Mouse (Mus musculus): ENCODE data around the gene Rad9a. TPM values are rescaled to one million over a fixed set of nuclear protein-coding genes. Genes with fewer than 3 reads are reported as not detected.
"Not testable (repeated sequence)": the region's sequence is repeated elsewhere in the genome, so short reads cannot be mapped to it uniquely, and the experiment has no call there.

Gene Rad9a
- 24.2 and 39.8 TPM in 2 replicates for polyA plus RNA-seq (2011; ENCODE audit: insufficient read depth, insufficient read length, low replicate concordance, missing spikeins)

DNA sequence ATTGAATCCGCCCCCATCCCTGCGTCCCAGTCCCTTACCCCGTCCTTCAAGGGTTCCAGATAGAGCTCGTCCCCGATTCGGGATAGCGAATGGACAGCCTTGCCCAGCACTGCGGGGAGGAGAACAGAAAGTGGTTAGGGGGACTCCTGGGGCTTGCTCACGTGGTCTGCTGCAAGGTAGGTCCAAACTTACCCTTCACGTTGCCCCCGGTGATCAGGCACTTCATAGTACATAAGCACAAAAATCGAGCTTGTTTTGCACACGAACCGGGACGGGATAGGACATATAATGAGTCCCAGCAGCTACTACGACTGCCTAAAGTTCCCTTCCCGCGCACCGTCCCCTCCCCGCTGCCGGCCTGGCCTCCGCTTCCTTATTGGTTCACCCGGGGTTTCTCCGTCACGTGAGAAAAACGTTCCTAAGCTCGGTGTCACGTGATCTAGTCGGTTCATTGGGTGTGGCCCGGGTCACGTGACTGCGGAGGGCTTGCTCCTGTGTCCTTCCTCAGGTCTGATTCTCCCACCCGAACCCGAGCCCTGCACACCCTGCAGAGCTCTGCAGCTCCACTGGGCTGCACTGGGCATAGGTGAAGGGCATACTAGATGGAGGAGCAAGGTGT is at the start of gene Rad9a:
Rad9a (minus strand) TSS at position 372 of the 619 bp plus-strand sequence.
- under 1% methylated on average over 34 of the region's 34 CpGs for WGBS
- Histone ChIP-seq H3K27ac (ENCODE audit: control insufficient read depth, insufficient read depth, low read depth, low read length, poor library complexity) (peak within 1 kb of the TSS; percentile 32), H3K4me1 (ENCODE audit: control insufficient read depth, insufficient read depth, low read length) (peaks cover 8% of the 10 kb centered on the region), H3K4me3 (replicated peaks; ENCODE audit: control insufficient read depth, low read depth, low read length) (peak within 1 kb of the TSS; percentile 89)
- no peak; the same call in 1 of the 2 replicates for TF ChIP-seq CTCF (IDR thresholded peaks at IDR 0.05; ENCODE audit: control insufficient read depth, insufficient read depth, low read length)
- peak; percentile 79 for TF ChIP-seq POLR2A (IDR thresholded peaks at IDR 0.05; ENCODE audit: borderline replicate concordance, control insufficient read depth, low read depth, low read length)

DNA sequence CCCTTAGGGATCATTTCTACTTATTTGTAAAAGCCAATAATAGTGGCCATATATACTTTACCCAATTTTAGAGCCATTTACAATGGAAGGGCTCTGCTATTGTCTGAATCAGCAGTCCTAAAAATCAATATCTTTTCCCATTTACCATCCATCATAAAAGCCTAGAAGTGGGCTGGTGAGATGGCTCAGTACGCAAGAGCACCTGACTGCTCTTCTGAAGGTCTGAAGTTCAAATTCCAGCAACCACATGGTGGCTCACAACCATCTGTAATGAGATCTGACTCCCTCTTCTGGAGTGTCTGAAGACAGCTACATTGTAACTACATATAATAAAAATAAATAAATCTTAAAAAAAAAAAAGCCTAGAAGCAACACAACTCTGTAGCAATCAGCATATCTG is 47.2 kb upstream of the Rad9a start:
- not testable (repeated sequence) for H3K27ac ChIP-seq (ENCODE audit: control insufficient read depth, insufficient read depth, low read depth, low read length, poor library complexity); H3K4me3 ChIP-seq (replicated peaks; ENCODE audit: control insufficient read depth, low read depth, low read length); H3K4me1 ChIP-seq (ENCODE audit: control insufficient read depth, insufficient read depth, low read length)
- 82% methylated on average over 1 of the region's 1 CpGs for WGBS

DNA sequence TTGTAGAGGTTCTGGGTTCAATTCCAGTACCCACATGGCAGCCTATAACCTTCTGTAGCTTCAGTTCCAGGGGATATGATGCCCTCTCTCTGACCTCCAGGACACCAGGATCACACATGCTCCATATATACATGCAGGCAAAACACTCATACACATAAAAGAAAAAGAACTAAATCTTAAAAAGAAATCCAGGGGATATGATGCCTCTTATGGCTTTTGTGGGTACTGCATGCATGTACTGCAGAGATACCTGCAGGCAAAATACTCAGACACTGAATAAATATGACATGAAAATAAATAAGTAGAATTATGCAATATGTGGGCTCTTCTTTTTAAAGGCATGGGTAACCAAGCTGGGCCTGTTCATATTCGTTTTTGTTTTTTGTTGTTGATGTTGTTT is 45.5 kb upstream of the Rad9a start:
- 56% methylated on average over 1 of the region's 1 CpGs for WGBS
- TF ChIP-seq CTCF (IDR thresholded peaks at IDR 0.05; ENCODE audit: control insufficient read depth, insufficient read depth, low read length) (no peak), POLR2A (IDR thresholded peaks at IDR 0.05; ENCODE audit: borderline replicate concordance, control insufficient read depth, low read depth, low read length) (no peak)
- Histone ChIP-seq H3K27ac (ENCODE audit: control insufficient read depth, insufficient read depth, low read depth, low read length, poor library complexity) (no peak overlapping the region), H3K4me3 (replicated peaks; ENCODE audit: control insufficient read depth, low read depth, low read length) (no peak overlapping the region), H3K4me1 (ENCODE audit: control insufficient read depth, insufficient read depth, low read length) (no peaks in the 10 kb centered on the region)

DNA sequence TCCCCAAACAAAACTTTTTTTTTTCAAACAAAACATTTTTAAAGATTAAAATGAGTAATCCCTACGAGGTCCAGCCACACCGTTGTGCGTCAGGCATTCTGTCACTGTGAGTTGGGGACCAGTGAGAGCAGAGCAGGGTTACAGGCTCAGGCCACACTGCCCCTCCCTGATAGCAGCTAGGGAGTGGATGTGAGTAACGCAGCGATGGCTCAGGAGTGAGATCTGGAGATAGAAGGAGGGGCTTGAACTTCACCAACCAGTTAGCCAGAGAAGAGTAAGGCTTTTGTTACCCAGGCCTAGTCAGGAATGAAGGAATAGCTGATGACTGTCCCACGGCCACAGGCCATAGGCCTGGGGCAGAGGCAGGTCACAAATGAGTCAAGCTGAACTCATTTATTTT is 43.3 kb upstream of the Rad9a start:
- Histone ChIP-seq H3K27ac (ENCODE audit: control insufficient read depth, insufficient read depth, low read depth, low read length, poor library complexity) (no peak overlapping the region), H3K4me1 (ENCODE audit: control insufficient read depth, insufficient read depth, low read length) (no peaks in the 10 kb centered on the region), H3K4me3 (replicated peaks; ENCODE audit: control insufficient read depth, low read depth, low read length) (no peak overlapping the region)
- TF ChIP-seq POLR2A (IDR thresholded peaks at IDR 0.05; ENCODE audit: borderline replicate concordance, control insufficient read depth, low read depth, low read length) (no peak), CTCF (IDR thresholded peaks at IDR 0.05; ENCODE audit: control insufficient read depth, insufficient read depth, low read length) (no peak)
- WGBS = 86% methylated on average over 6 of the region's 6 CpGs

DNA sequence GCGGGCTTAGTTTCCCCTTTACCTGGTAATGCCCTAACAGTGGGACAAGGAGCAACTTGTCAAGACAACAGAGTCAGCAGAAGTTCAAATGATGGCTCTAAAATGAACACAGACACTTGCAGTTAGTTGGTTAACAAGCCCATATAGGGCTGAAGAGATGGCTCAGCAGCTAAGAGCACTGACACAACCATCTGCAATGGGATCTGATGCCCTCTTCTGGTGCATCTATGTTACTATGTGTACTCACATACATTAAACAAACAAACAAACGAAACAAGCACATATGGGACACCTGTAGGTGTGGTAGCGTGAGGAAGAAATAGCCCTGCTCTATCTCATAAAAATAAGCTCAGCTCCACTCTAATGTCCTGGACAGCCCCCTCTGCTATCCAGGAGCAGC is 41.0 kb upstream of the Rad9a start:
- no peaks in the 10 kb centered on the region for H3K4me1 ChIP-seq (ENCODE audit: control insufficient read depth, insufficient read depth, low read length)
- TF ChIP-seq CTCF (IDR thresholded peaks at IDR 0.05; ENCODE audit: control insufficient read depth, insufficient read depth, low read length) = no peak
- TF ChIP-seq POLR2A (IDR thresholded peaks at IDR 0.05; ENCODE audit: borderline replicate concordance, control insufficient read depth, low read depth, low read length) = no peak
- H3K27ac ChIP-seq (ENCODE audit: control insufficient read depth, insufficient read depth, low read depth, low read length, poor library complexity) = no peak overlapping the region
- no peak overlapping the region for H3K4me3 ChIP-seq (replicated peaks; ENCODE audit: control insufficient read depth, low read depth, low read length)
- 73% methylated on average over 3 of the region's 3 CpGs for WGBS

DNA sequence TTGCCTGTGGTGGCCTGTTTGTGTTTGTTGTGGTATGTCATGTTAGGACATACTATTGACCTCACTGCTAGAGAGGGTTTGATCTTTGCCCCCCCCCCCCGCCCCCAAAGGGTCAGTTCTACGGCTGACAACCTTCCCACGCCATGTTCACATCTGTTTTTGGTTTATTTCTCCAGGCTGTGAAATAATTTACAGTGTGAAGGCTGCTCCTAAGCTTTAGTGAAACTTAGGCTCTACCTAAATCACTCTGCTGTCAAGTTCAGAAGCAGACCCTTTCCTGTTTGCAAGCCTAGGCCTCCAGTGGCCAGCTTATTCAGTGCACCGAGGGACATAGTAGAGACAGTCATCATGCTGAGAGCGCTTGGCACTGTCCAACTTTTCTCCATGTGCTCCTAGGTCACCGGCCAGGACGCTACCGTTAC is 38.8 kb upstream of the Rad9a start:
- no peak overlapping the region for H3K4me3 ChIP-seq (replicated peaks; ENCODE audit: control insufficient read depth, low read depth, low read length)
- no peak for TF ChIP-seq CTCF (IDR thresholded peaks at IDR 0.05; ENCODE audit: control insufficient read depth, insufficient read depth, low read length)
- TF ChIP-seq POLR2A (IDR thresholded peaks at IDR 0.05; ENCODE audit: borderline replicate concordance, control insufficient read depth, low read depth, low read length) = no peak
- no peak overlapping the region for H3K27ac ChIP-seq (ENCODE audit: control insufficient read depth, insufficient read depth, low read depth, low read length, poor library complexity)

DNA sequence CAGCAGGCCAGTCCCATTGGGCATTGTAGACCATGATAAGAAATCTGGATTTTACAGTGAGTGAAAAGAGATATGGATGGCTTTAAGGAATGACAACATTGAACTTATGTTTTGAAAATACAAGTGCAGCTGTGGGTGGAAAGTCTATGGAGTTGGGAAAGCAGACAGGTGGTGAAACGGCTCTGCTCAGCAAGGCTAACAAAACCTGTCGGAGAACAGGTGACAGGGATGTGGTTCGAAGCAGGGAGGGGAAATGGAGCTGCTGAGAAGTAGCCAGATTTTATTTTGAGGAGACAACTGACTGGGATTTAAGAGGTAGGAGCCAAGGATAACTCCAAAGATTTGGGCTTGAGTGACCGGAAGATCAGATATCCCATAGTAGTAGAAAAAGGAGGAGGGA is 33.1 kb upstream of the Rad9a start:
- TF ChIP-seq POLR2A (IDR thresholded peaks at IDR 0.05; ENCODE audit: borderline replicate concordance, control insufficient read depth, low read depth, low read length) = no peak
- no peak for TF ChIP-seq CTCF (IDR thresholded peaks at IDR 0.05; ENCODE audit: control insufficient read depth, insufficient read depth, low read length)
- WGBS = 74% methylated on average over 4 of the region's 4 CpGs
- H3K27ac ChIP-seq (ENCODE audit: control insufficient read depth, insufficient read depth, low read depth, low read length, poor library complexity) = no peak overlapping the region
- no peak overlapping the region for H3K4me3 ChIP-seq (replicated peaks; ENCODE audit: control insufficient read depth, low read depth, low read length)
- H3K4me1 ChIP-seq (ENCODE audit: control insufficient read depth, insufficient read depth, low read length) = no peaks in the 10 kb centered on the region; the same call in 1 of the 2 replicates

More for the DNA sequence above, 38.8 kb upstream of the Rad9a start:
- WGBS = 57% methylated on average over 8 of the region's 8 CpGs
- no peaks in the 10 kb centered on the region for H3K4me1 ChIP-seq (ENCODE audit: control insufficient read depth, insufficient read depth, low read length)

DNA sequence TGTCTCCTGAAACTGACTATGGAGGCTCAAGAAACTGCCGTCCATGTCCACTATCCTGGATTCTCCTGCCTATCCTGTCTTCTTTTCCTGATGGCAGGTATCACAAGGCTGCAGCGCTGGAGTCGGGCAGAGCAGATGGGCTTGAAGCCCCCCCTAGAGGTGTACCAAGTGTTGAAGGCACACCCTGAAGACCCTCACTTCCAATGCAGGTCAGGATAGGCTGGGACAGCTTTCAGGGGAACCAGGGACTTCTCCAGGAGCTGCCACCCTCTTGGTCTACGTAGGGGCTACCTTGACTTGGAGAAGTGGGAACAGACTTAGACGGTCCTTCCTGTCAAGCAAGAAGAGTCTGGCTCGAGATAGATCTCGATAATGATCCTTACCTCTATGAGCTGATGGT is 31.2 kb upstream of the Rad9a start:
- H3K4me1 ChIP-seq (ENCODE audit: control insufficient read depth, insufficient read depth, low read length) = peaks cover 3% of the 10 kb centered on the region; the same call in 1 of the 2 replicates
- TF ChIP-seq POLR2A (IDR thresholded peaks at IDR 0.05; ENCODE audit: borderline replicate concordance, control insufficient read depth, low read depth, low read length) = no peak
- no peak for TF ChIP-seq CTCF (IDR thresholded peaks at IDR 0.05; ENCODE audit: control insufficient read depth, insufficient read depth, low read length)

DNA sequence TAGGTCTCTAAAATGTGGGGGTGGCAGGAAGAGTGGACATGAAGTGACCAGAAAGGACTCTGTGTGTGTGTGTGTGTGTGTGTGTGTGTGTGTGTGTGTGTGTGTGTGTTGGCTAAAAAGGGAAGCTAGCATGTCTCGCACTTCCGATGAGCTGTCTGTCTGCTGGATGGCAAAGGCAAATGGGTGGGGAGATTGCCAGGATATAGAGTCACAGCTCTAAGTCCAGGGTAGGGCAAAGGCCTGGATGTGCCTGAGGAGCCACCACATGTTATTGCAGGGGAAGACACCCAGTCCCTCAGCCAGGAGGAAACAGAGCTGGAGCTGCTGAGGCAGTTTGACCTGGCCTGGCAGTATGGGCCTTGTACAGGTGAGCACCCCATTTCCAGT is 30.7 kb upstream of the Rad9a start:
- TF ChIP-seq CTCF (IDR thresholded peaks at IDR 0.05; ENCODE audit: control insufficient read depth, insufficient read depth, low read length) = no peak
- no peak for TF ChIP-seq POLR2A (IDR thresholded peaks at IDR 0.05; ENCODE audit: borderline replicate concordance, control insufficient read depth, low read depth, low read length)
- peaks cover 5% of the 10 kb centered on the region; the same call in 1 of the 2 replicates for H3K4me1 ChIP-seq (ENCODE audit: control insufficient read depth, insufficient read depth, low read length)
- peak overlapping the region; percentile 96 for H3K27ac ChIP-seq (ENCODE audit: control insufficient read depth, insufficient read depth, low read depth, low read length, poor library complexity)
- peak overlapping the region; percentile 70 for H3K4me3 ChIP-seq (replicated peaks; ENCODE audit: control insufficient read depth, low read depth, low read length)
- WGBS = 0% methylated on average over 2 of the region's 2 CpGs

More for the DNA sequence above, 31.2 kb upstream of the Rad9a start:
- WGBS = 70% methylated on average over 7 of the region's 7 CpGs
- Histone ChIP-seq H3K4me3 (replicated peaks; ENCODE audit: control insufficient read depth, low read depth, low read length) (no peak overlapping the region), H3K27ac (ENCODE audit: control insufficient read depth, insufficient read depth, low read depth, low read length, poor library complexity) (peak overlapping the region; percentile 96)

Data from bone marrow, adult 2 months (tissue).